Mouse (Mus musculus): Measurements from ENCODE around the gene Prrx1. TPM values are rescaled to one million over a fixed set of nuclear protein-coding genes. Genes with fewer than 3 reads are reported as not detected.

Gene Prrx1
- polyA plus RNA-seq, 1 experiment from 2014 or later: 14.2 TPM

DNA sequence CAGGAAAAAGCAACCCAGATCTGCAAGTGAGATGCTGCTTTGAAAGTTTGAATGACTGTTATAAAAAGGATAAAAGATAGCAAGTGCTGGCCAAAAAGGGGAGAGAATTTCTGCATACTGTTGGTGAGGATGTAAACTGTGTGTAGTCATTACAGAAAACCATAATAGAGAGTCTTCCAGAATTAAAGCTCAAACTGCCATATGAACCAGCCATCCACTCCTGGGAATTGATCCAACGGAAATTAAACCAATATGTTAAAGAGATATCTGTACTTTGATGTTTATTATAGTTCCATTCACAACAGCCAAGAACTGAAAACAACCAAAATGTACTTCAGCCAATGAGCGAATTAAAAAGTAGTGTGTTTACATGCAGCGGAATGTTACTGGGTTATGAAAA, 37.5 kb upstream of the Prrx1 start:
- ATAC-seq (ENCODE audit: low FRiP score): no peak
- H3K36me3 ChIP-seq (ENCODE audit: control insufficient read depth, insufficient read depth, low read length): no peaks in the 10 kb centered on the region
- no peak overlapping the region for H3K9ac ChIP-seq (ENCODE audit: low read length)
- no peaks in the 10 kb centered on the region for H3K27me3 ChIP-seq (ENCODE audit: control insufficient read depth, insufficient read depth, low read length)
- H3K4me1 ChIP-seq (ENCODE audit: control insufficient read depth, insufficient read depth, low read length): no peaks in the 10 kb centered on the region
- no peaks in the 10 kb centered on the region for H3K9me3 ChIP-seq (ENCODE audit: control insufficient read depth, low read length)
- no peak overlapping the region for H3K4me3 ChIP-seq (ENCODE audit: low read depth, low read length)
- H3K27ac ChIP-seq (ENCODE audit: low read depth, low read length): no peak overlapping the region
- no peak overlapping the region for H3K4me2 ChIP-seq
- DNase-seq (ENCODE audit: low spot score, missing footprints): no peak
- WGBS: 85% methylated on average over 3 of the region's 3 CpGs

- Histone ChIP-seq H3K4me2 (no peak overlapping the region), H3K36me3 (ENCODE audit: control insufficient read depth, insufficient read depth, low read length) (no peaks in the 10 kb centered on the region), H3K27me3 (ENCODE audit: control insufficient read depth, insufficient read depth, low read length) (no peaks in the 10 kb centered on the region), H3K4me3 (ENCODE audit: low read depth, low read length) (no peak overlapping the region), H3K4me1 (ENCODE audit: control insufficient read depth, insufficient read depth, low read length) (no peaks in the 10 kb centered on the region), H3K9ac (ENCODE audit: low read length) (no peak overlapping the region), H3K9me3 (ENCODE audit: control insufficient read depth, low read length) (no peaks in the 10 kb centered on the region), H3K27ac (ENCODE audit: low read depth, low read length) (no peak overlapping the region)
- WGBS: 85% methylated on average over 5 of the region's 5 CpGs
- ATAC-seq (ENCODE audit: low FRiP score): no peak
- no peak for DNase-seq (ENCODE audit: low spot score, missing footprints)
Observed at GRCm38 (mm10) chr1:163345541-163345940, 32.0 kb upstream of the Prrx1 start.

GRCm38 (mm10) chr1:163344931-163345330, 31.4 kb upstream of the Prrx1 start:
- no peaks in the 10 kb centered on the region for H3K4me1 ChIP-seq (ENCODE audit: control insufficient read depth, insufficient read depth, low read length)
- no peak overlapping the region for H3K4me2 ChIP-seq
- H3K4me3 ChIP-seq (ENCODE audit: low read depth, low read length): no peak overlapping the region
- H3K9ac ChIP-seq (ENCODE audit: low read length): no peak overlapping the region
- no peaks in the 10 kb centered on the region for H3K27me3 ChIP-seq (ENCODE audit: control insufficient read depth, insufficient read depth, low read length)
- DNase-seq (ENCODE audit: low spot score, missing footprints) (no peak), ATAC-seq (ENCODE audit: low FRiP score) (no peak)
- H3K9me3 ChIP-seq (ENCODE audit: control insufficient read depth, low read length): no peaks in the 10 kb centered on the region
- 17% methylated on average over 1 of the region's 1 CpGs for WGBS
- H3K27ac ChIP-seq (ENCODE audit: low read depth, low read length): no peak overlapping the region
- H3K36me3 ChIP-seq (ENCODE audit: control insufficient read depth, insufficient read depth, low read length): no peaks in the 10 kb centered on the region

DNA sequence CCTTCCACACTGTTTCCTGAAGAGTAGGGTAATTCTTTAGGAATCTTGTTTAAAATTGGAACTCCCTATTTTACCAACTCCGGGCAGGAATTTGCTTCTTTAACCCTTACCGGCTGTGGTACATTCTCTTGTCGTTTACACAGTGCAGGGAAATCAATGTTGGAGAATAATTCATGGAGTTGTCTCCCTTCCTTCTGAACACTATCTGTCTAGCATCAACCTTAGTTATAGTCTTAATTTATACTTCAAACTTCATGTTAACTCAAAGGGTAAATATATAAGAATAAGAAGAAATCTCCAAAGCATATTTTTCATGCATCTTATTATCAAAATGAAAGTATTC, 25.7 kb upstream of the Prrx1 start:
- no peaks in the 10 kb centered on the region for H3K27me3 ChIP-seq (ENCODE audit: control insufficient read depth, insufficient read depth, low read length)
- H3K4me2 ChIP-seq: no peak overlapping the region
- no peak overlapping the region for H3K9ac ChIP-seq (ENCODE audit: low read length)
- no peaks in the 10 kb centered on the region for H3K4me1 ChIP-seq (ENCODE audit: control insufficient read depth, insufficient read depth, low read length)
- H3K4me3 ChIP-seq (ENCODE audit: low read depth, low read length): no peak overlapping the region
- no peaks in the 10 kb centered on the region for H3K9me3 ChIP-seq (ENCODE audit: control insufficient read depth, low read length)
- H3K36me3 ChIP-seq (ENCODE audit: control insufficient read depth, insufficient read depth, low read length): no peaks in the 10 kb centered on the region
- H3K27ac ChIP-seq (ENCODE audit: low read depth, low read length): no peak overlapping the region
- WGBS: 73% methylated on average over 3 of the region's 3 CpGs
- DNase-seq (ENCODE audit: low spot score, missing footprints) (no peak), ATAC-seq (ENCODE audit: low FRiP score) (no peak)

- no peaks in the 10 kb centered on the region for H3K4me1 ChIP-seq (ENCODE audit: control insufficient read depth, insufficient read depth, low read length)
- WGBS: 67% methylated on average over 7 of the region's 7 CpGs
- H3K27me3 ChIP-seq (ENCODE audit: control insufficient read depth, insufficient read depth, low read length): no peaks in the 10 kb centered on the region
- DNase-seq (ENCODE audit: low spot score, missing footprints) (no peak), ATAC-seq (ENCODE audit: low FRiP score) (no peak)
- H3K9ac ChIP-seq (ENCODE audit: low read length): no peak overlapping the region
- H3K36me3 ChIP-seq (ENCODE audit: control insufficient read depth, insufficient read depth, low read length): no peaks in the 10 kb centered on the region
- H3K4me2 ChIP-seq: no peak overlapping the region
- H3K9me3 ChIP-seq (ENCODE audit: control insufficient read depth, low read length): no peaks in the 10 kb centered on the region
- no peak overlapping the region for H3K27ac ChIP-seq (ENCODE audit: low read depth, low read length)
- no peak overlapping the region for H3K4me3 ChIP-seq (ENCODE audit: low read depth, low read length)
Observed at GRCm38 (mm10) chr1:163338525-163339218, 25.2 kb upstream of the Prrx1 start.

GRCm38 (mm10) chr1:163337821-163338220, 24.3 kb upstream of the Prrx1 start:
- ATAC-seq (ENCODE audit: low FRiP score) (no peak), DNase-seq (ENCODE audit: low spot score, missing footprints) (no peak)
- H3K9ac ChIP-seq (ENCODE audit: low read length): no peak overlapping the region
- no peaks in the 10 kb centered on the region for H3K27me3 ChIP-seq (ENCODE audit: control insufficient read depth, insufficient read depth, low read length)
- H3K9me3 ChIP-seq (ENCODE audit: control insufficient read depth, low read length): no peaks in the 10 kb centered on the region
- H3K27ac ChIP-seq (ENCODE audit: low read depth, low read length): no peak overlapping the region
- no peak overlapping the region for H3K4me3 ChIP-seq (ENCODE audit: low read depth, low read length)
- H3K4me2 ChIP-seq: no peak overlapping the region
- H3K4me1 ChIP-seq (ENCODE audit: control insufficient read depth, insufficient read depth, low read length): no peaks in the 10 kb centered on the region
- no peaks in the 10 kb centered on the region for H3K36me3 ChIP-seq (ENCODE audit: control insufficient read depth, insufficient read depth, low read length)
- WGBS: 90% methylated on average over 2 of the region's 2 CpGs

- no peak overlapping the region for H3K27ac ChIP-seq (ENCODE audit: low read depth, low read length)
- no peak overlapping the region for H3K4me3 ChIP-seq (ENCODE audit: low read depth, low read length)
- DNase-seq (ENCODE audit: low spot score, missing footprints): no peak
- H3K4me2 ChIP-seq: no peak overlapping the region
- no peaks in the 10 kb centered on the region for H3K36me3 ChIP-seq (ENCODE audit: control insufficient read depth, insufficient read depth, low read length)
- H3K9me3 ChIP-seq (ENCODE audit: control insufficient read depth, low read length): no peaks in the 10 kb centered on the region
- H3K9ac ChIP-seq (ENCODE audit: low read length): no peak overlapping the region
- H3K27me3 ChIP-seq (ENCODE audit: control insufficient read depth, insufficient read depth, low read length): no peaks in the 10 kb centered on the region
- H3K4me1 ChIP-seq (ENCODE audit: control insufficient read depth, insufficient read depth, low read length): no peaks in the 10 kb centered on the region
- no peak for ATAC-seq (ENCODE audit: low FRiP score)
- 71% methylated on average over 2 of the region's 2 CpGs for WGBS
Observed at GRCm38 (mm10) chr1:163327279-163327678, 13.8 kb upstream of the Prrx1 start.

DNA sequence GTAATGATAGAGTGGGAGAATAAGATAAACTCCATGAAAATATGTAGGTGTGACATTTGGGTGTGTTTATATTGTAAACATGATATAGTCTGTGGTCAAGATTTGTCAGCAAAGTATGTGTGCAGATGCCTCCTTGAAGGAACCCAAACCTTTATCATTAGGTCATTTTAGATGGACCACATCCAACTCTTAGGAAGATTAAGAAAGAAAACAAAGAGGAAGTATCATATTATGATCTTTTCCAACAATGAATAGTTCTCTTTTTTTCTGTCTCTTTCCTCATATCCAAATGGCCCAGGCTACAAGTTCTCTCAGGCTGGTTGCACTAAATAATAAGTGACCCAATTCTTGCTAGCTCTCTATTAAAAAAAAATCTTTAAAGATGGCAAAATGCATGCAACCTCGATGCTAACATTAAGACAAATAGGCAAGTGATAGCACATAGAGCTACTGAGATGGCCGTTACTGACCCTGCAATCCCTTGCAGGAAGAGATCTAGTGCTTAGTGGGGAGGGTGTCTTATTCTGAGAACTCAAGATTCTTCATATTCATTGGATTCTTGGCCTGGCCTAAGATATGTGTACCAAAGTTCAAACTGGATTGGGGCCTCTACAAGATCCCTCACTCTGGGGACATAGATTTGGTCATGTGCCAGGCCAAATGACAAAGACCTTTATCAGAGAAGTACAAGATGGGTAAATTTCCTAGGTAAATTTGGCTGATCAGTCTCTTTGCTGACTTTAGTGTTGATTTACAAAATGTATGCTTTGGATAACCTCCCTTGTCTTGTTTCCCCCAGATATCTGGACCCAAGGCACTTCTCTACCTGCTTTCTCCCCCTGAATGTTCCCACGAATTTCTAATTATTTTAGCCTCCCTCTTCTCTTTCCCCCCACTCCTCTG, 6.4 kb upstream of the Prrx1 start:
- H3K27me3 ChIP-seq (ENCODE audit: control insufficient read depth, insufficient read depth, low read length): peaks cover 12% of the 10 kb centered on the region; the same call in 1 of the 2 replicates
- DNase-seq (ENCODE audit: low spot score, missing footprints) (no peak), ATAC-seq (ENCODE audit: low FRiP score) (no peak)
- 75% methylated on average over 3 of the region's 3 CpGs for WGBS
- no peak overlapping the region for H3K4me3 ChIP-seq (ENCODE audit: low read depth, low read length)
- no peak overlapping the region for H3K9ac ChIP-seq (ENCODE audit: low read length)
- H3K27ac ChIP-seq (ENCODE audit: low read depth, low read length): no peak overlapping the region
- no peaks in the 10 kb centered on the region for H3K9me3 ChIP-seq (ENCODE audit: control insufficient read depth, low read length)
- no peaks in the 10 kb centered on the region for H3K4me1 ChIP-seq (ENCODE audit: control insufficient read depth, insufficient read depth, low read length)
- no peak overlapping the region for H3K4me2 ChIP-seq
- H3K36me3 ChIP-seq (ENCODE audit: control insufficient read depth, insufficient read depth, low read length): no peaks in the 10 kb centered on the region

- H3K36me3 ChIP-seq (ENCODE audit: control insufficient read depth, insufficient read depth, low read length): no peaks in the 10 kb centered on the region
- DNase-seq (ENCODE audit: low spot score, missing footprints) (no peak), ATAC-seq (ENCODE audit: low FRiP score) (no peak)
- no peak overlapping the region for H3K27ac ChIP-seq (ENCODE audit: low read depth, low read length)
- H3K9me3 ChIP-seq (ENCODE audit: control insufficient read depth, low read length): no peaks in the 10 kb centered on the region
- H3K4me3 ChIP-seq (ENCODE audit: low read depth, low read length): no peak overlapping the region
- H3K4me1 ChIP-seq (ENCODE audit: control insufficient read depth, insufficient read depth, low read length): peaks cover 14% of the 10 kb centered on the region
- H3K27me3 ChIP-seq (ENCODE audit: control insufficient read depth, insufficient read depth, low read length): peaks cover 30% of the 10 kb centered on the region
- H3K4me2 ChIP-seq: no peak overlapping the region
- WGBS: 41% methylated on average over 1 of the region's 1 CpGs
- H3K9ac ChIP-seq (ENCODE audit: low read length): no peak overlapping the region
Observed at GRCm38 (mm10) chr1:163316920-163317319, 3.4 kb upstream of the Prrx1 start.
